Mouse (Mus musculus): ENCODE measurements at regions not wholly inside any gene's neighbourhood (a gene's known extent, or its start where the extent isn't known, plus 50 kb on each side); places are given as distances from the start of the nearest gene placed in this dataset.

DNA sequence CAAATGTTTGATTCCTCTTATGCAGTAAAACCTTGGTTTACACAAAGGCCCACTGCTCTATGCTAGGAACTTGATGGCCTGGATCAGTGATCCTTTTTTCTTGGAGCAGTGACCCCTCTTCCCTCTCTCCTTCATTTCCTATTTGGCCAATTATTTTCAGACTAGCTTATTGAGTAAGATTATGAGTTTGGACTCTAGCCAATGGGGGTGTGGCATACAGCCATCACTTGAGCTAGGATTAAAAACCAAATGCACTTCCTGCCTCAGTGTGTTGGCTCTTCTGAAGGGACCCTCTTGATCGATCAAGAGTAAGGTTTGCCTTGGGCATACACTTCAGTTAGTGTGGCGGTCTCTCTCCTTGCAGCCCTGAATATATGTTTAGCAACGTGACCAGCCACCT, 1172.6 kb upstream of the Gulo start:
- TF ChIP-seq GATA4 (IDR thresholded peaks at IDR 0.05; ENCODE audit: insufficient replicate concordance, low read length): no peak

- TF ChIP-seq GATA4 (IDR thresholded peaks at IDR 0.05; ENCODE audit: insufficient replicate concordance, low read length): no peak
Observed at GRCm38 (mm10) chr14:67179549-67179948, 1170.5 kb upstream of the Gulo start.

- no peak for TF ChIP-seq GATA4 (IDR thresholded peaks at IDR 0.05; ENCODE audit: insufficient replicate concordance, low read length)
Observed at GRCm38 (mm10) chr14:67178329-67179039, 1169.5 kb upstream of the Gulo start.

DNA sequence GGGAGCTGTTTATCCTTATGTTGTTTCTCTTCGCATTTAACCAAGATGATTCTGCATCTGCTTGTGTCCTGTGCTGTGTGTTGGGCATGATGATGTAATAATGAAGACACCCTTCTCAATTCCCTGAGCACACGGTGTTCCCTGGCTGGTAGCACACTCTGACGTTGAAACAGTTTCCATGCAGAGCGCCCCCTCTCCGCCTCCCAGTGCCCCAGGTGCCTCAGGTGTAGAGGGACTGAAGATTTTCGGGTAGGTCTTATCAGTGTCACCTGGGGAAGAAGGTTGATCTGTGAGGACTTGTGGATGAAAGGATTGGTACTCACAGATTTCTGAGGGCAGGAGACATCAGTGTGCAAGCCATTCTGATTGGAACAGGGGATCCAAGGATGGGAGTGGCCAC, 1167.7 kb upstream of the Gulo start:
- TF ChIP-seq GATA4 (IDR thresholded peaks at IDR 0.05; ENCODE audit: insufficient replicate concordance, low read length): no peak

- TF ChIP-seq GATA4 (IDR thresholded peaks at IDR 0.05; ENCODE audit: insufficient replicate concordance, low read length): no peak
Observed at GRCm38 (mm10) chr14:67176100-67176499, 1167.1 kb upstream of the Gulo start.

- TF ChIP-seq GATA4 (IDR thresholded peaks at IDR 0.05; ENCODE audit: insufficient replicate concordance, low read length): no peak
Observed at GRCm38 (mm10) chr14:67174929-67175328, 1165.9 kb upstream of the Gulo start.

- TF ChIP-seq GATA4 (IDR thresholded peaks at IDR 0.05; ENCODE audit: insufficient replicate concordance, low read length): no peak
Observed at GRCm38 (mm10) chr14:67170801-67171200, 1161.8 kb upstream of the Gulo start.

- TF ChIP-seq GATA4 (IDR thresholded peaks at IDR 0.05; ENCODE audit: insufficient replicate concordance, low read length): no peak
Observed at GRCm38 (mm10) chr14:67170248-67170647, 1161.2 kb upstream of the Gulo start.

- no peak for TF ChIP-seq GATA4 (IDR thresholded peaks at IDR 0.05; ENCODE audit: insufficient replicate concordance, low read length)
Observed at GRCm38 (mm10) chr14:67169201-67169600, 1160.2 kb upstream of the Gulo start.

DNA sequence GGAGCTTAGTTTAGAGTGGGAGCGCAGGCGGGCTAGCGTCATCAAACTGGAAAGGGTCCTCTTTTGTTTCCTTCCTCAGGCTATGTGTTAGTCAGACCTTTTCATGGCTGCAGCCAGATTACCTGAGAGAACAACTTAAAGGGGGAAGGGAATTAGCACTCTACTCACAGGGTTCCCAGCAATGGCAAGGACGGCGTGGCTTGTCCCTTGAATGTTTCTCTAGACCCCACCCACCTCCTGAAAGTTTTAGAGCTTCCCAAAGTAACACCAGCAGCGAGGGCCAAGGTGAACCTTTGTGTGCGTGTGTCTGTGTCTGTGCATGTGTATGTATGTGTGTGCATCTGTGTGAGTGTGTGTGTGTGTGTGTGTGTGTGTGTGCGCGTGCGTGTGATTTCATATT, 1151.0 kb upstream of the Gulo start:
- no peak for TF ChIP-seq GATA4 (IDR thresholded peaks at IDR 0.05; ENCODE audit: insufficient replicate concordance, low read length)

DNA sequence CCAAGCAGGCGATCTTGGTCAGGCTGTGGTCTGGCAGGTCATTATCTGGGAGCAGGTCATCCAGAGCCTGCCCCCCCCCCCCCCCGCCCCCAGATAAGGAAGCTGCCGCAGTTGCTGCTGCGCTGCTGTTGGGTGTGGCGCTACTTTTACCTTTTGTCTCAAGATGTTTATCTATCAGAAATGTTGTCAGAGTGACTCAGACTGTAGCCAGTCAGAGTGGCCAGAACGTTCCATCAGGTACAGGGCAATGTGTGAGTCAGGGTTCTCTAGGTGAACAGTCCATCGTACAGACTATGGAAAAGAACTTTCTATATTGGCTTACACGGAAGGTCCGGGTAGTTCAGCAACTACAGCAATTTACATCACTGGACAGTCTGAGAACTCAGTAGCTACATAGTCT, 1149.9 kb upstream of the Gulo start:
- TF ChIP-seq GATA4 (IDR thresholded peaks at IDR 0.05; ENCODE audit: insufficient replicate concordance, low read length): no peak

- no peak for TF ChIP-seq GATA4 (IDR thresholded peaks at IDR 0.05; ENCODE audit: insufficient replicate concordance, low read length)
Observed at GRCm38 (mm10) chr14:67156366-67156765, 1147.4 kb upstream of the Gulo start.

DNA sequence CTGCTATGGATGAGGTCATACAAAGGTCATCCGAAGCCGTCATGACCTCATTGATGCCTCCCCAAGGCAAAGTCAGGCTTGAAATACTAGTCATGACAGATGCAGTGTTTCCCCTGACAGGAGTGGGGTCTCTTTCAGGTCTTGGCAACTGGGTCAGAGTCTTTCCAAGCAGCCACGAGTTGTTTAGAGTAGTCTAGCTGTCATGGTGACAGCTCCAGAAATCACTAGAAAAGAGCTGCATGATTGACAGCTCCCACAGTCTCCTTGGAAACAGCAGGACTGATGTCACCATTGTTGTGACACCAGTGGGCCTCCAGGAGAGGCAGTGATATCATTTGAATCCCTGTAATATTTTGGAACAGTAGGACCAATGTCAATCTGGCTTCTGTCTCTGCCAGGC, 1144.6 kb upstream of the Gulo start:
- TF ChIP-seq GATA4 (IDR thresholded peaks at IDR 0.05; ENCODE audit: insufficient replicate concordance, low read length): no peak

- TF ChIP-seq GATA4 (IDR thresholded peaks at IDR 0.05; ENCODE audit: insufficient replicate concordance, low read length): no peak
Observed at GRCm38 (mm10) chr14:67149961-67150471, 1141.0 kb upstream of the Gulo start.

DNA sequence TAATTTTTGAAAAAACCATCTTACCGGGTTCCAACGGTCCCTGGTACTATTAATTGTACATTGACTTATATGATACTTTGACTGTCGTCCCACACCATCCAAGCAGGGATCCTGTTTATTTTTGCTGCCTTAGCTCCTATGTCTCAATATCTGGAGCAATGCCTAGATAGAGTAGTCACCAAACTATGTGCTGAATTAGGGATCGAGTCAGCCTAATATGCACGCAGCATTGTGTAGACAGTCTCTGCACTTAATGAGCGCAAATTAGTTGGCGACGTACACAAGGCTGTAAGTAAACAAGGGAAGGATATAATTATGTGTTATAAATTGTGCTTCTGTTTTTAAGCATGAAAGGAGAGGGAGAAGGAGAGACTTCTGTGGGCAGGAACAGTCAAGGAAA, 1140.1 kb upstream of the Gulo start:
- TF ChIP-seq GATA4 (IDR thresholded peaks at IDR 0.05; ENCODE audit: insufficient replicate concordance, low read length): no peak

DNA sequence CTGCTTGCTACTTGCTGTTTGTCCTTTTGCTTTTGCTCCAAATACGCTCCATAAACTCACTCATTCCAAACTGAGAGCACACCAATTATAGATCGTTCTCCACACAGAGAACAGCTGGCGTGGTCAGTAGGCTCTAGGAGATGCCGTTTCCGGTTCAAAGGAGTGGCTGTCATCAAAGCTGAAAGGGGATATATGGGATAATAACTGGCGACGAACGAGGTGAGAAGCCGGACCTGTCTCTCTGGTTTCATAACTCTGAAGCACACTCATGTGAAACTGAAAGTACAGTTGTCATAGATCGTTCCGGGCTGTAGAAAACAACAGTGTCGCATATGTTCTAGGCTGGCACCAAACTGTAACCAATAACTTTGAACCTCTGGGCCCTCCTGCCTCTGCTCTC, 1137.6 kb upstream of the Gulo start:
- no peak for TF ChIP-seq GATA4 (IDR thresholded peaks at IDR 0.05; ENCODE audit: insufficient replicate concordance, low read length)

- TF ChIP-seq GATA4 (IDR thresholded peaks at IDR 0.05; ENCODE audit: insufficient replicate concordance, low read length): no peak
Observed at GRCm38 (mm10) chr14:67145046-67145445, 1136.0 kb upstream of the Gulo start.

Measured in liver, adult (tissue).